Mouse (Mus musculus) left cerebral cortex, adult 9 months (tissue): ENCODE data around the gene Nfkbia.

Experiments
- DNase-seq, 2 experiments: peaks; one replicate each; pipeline ENCODE4 v3.0.0; 2022; ENCODE audit warnings: low spot score in 2 of 2

Nfkbia gene

DNA sequence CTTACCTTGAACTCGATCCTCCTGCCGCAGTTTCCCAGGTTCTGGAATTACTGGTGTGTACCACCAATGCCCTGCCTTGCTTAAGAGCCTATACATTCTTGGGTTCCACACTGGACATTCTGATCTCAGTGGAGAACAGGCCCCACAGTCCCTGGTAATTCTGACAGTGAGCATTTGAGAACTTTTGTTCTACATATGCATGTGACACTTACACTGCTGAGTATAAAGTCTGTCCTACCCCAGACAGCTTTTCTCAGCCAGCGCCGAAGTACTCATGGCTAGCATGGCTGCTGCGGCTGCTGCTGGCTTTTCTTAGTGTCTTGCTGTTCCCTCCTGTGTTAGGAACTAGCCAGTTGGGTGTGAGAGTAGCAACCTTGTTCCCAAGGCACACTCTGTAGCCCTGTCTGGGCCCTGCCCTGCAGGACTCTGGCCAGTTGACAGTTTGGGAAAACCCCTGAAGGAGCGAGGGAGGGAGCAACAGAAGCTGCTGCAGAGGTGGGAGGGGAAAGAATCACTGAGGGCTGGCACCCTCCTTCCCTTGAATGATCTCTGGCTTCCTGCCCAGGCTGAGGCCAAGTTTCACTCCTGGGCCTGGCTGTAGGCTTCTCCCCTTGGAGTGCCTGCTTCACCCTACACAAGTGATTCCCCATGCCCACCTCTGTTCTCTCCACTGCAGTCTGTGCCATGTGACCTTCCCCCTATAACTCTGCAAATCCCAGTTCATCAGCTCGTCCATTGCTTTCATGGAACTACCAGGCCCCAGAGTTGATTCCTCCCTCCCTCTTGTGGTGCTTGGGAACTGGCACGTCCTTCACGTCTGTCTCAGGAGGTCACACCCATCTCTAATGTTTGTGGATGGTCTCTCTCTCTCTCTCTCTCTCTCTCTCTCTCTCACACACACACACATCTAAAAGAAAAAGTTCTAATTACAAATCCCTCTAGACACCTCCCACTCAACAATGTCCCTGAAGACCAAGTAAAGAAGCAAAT, 49.3 kb downstream of the Nfkbia start:
- DNase-seq: peak in 1 of 2 experiments; percentile 44

DNA sequence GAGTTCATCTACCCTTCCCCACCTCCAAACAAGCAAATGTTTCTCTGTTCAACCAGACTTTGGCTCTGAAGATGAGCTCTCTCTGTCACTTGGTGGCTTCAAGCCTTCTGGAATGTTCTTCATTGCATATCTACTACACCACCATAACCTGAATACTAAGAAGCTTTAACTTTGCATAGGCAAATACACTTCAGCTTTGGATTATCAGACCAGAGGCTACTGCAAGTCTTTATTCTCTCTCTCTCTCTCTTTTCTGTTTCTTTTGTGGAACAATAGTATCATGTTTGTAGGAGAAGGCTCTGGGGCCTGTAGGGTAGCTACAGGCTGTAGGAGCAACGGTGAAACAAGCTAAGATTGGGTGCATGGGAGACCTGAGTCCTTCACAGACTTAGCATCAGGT, 50.2 kb downstream of the Nfkbia start:
- no peak for DNase-seq

DNA sequence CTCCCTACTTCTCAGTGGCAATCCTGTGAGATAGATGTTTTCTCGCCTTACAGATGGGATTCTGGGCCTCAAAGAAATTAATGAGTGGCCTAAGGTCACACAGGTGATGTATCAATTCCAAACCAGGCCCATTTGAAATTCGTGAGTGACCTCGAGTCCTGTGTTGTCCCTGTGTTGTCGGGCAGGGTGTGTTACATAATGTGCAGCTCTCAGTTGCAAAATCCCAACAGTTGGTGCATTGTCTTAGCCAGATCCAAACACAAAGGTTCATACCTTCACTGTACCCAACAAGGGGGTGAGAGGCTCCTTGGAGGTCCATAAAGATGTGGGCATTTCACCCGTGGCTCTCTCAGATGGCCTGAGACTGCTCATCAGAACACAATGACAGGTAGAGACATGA, 52.0 kb downstream of the Nfkbia start:
- DNase-seq: no peak
